In the genomic region with DNA sequence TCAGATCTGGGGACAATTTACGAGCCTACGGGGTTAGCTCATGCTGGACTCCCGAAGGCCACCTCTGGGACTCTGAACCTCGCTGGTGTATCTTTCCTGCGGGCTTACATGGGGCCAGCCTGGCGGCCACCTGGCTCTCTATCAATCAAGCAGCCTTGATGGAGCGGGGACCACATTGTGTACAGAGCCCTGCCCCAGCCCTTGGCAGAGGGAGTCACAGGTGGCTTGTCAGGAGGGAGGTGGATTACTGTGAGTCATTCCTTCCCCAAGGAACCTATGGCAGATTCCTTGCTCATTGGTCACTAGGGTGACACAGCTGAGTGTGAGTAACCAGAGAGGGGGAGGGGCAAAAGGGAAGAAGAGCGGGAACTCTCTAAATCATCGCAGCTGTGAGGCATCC, we compare ENCODE assay signal across 9 mouse cellular contexts.
DNase-seq lines count a peak whose midpoint lies in the region; ATAC-seq lines count a peak whose summit lies in the region.
"Had no signal": no experiment of that assay in that cellular context is flagged by ENCODE, and none has a peak within 500 bp of the region (broad histone marks: within the 10 kb centered on the region; RNA-seq: fewer than 3 reads in every experiment).

No protein-coding gene starts in this region.

- no peaks in the 10 kb centered on the region for H3K9me3 ChIP-seq in heart, embryonic 10.5 days
- no peaks in the 10 kb centered on the region for H3K9me3 ChIP-seq in heart, embryonic 12.5 days (replicated peaks)
- H3K9me3 ChIP-seq in midbrain, embryonic 13.5 days: no peaks in the 10 kb centered on the region
- H3K9me3 ChIP-seq in midbrain, embryonic 14.5 days (ENCODE audit: control insufficient read depth, low read length): no peaks in the 10 kb centered on the region
- no peaks in the 10 kb centered on the region for H3K9me3 ChIP-seq in embryonic facial prominence, embryonic 12.5 days

- no peaks in the 10 kb centered on the region for H3K36me3 ChIP-seq in heart, embryonic 10.5 days
- no peaks in the 10 kb centered on the region for H3K36me3 ChIP-seq in heart, embryonic 12.5 days
- H3K36me3 ChIP-seq in midbrain, embryonic 13.5 days: no peaks in the 10 kb centered on the region
- H3K36me3 ChIP-seq in midbrain, embryonic 14.5 days (ENCODE audit: control insufficient read depth, insufficient read depth, low read length): no peaks in the 10 kb centered on the region
- H3K36me3 ChIP-seq in embryonic facial prominence, embryonic 12.5 days: no peaks in the 10 kb centered on the region

- H3K4me1 ChIP-seq in heart, embryonic 10.5 days: peaks cover 4% of the 10 kb centered on the region; the same call in 1 of the 2 replicates
- H3K4me1 ChIP-seq in heart, embryonic 12.5 days (replicated peaks): 0 out of 2 replicates have a peak, but pooled peaks cover 5% of the 10 kb centered on the region
- H3K4me1 ChIP-seq in midbrain, embryonic 13.5 days (replicated peaks): no peaks in the 10 kb centered on the region
- H3K4me1 ChIP-seq in midbrain, embryonic 14.5 days (ENCODE audit: control insufficient read depth, insufficient read depth, low read length): no peaks in the 10 kb centered on the region
- 0 out of 2 replicates have a peak, but pooled peaks cover 3% of the 10 kb centered on the region for H3K4me1 ChIP-seq in embryonic facial prominence, embryonic 12.5 days

- ATAC-seq in heart, embryonic 12.5 days (ENCODE audit: insufficient number of reproducible peaks, low FRiP score): no peak
- ATAC-seq in midbrain, embryonic 13.5 days: 0 out of 2 replicates have a peak, but pooled peaks have one; percentile 11
- ATAC-seq in midbrain, embryonic 14.5 days (ENCODE audit: low FRiP score, low TSS enrichment): no peak
- ATAC-seq in embryonic facial prominence, embryonic 12.5 days (ENCODE audit: insufficient number of reproducible peaks, insufficient read depth, low FRiP score, low TSS enrichment): 0 out of 2 replicates have a peak, but pooled peaks have one; percentile 52
- ATAC-seq: CD4-positive, CD25-positive, alpha-beta regulatory T cell, adult 4 months had no signal

- H3K4me2 ChIP-seq in heart, embryonic 12.5 days: no peak overlapping the region
- H3K4me2 ChIP-seq in midbrain, embryonic 13.5 days (replicated peaks): no peak overlapping the region
- no peak overlapping the region for H3K4me2 ChIP-seq in midbrain, embryonic 14.5 days (ENCODE audit: low read length)
- no peak overlapping the region for H3K4me2 ChIP-seq in embryonic facial prominence, embryonic 12.5 days (replicated peaks)

- peak; percentile 66 for DNase-seq in heart, embryonic 10.5 days (ENCODE audit: low spot score)
- no peak for DNase-seq in midbrain, embryonic 14.5 days
- DNase-seq in retina, embryonic 14.5 days (ENCODE audit: low spot score): peak; percentile 20
- DNase-seq in spleen, postnatal 4 days (ENCODE audit: low spot score in 2 of 2): no peak
- no peak for DNase-seq in adrenal gland, postnatal 25 days

- H3K27me3 ChIP-seq in heart, embryonic 10.5 days (ENCODE audit: insufficient read depth, poor library complexity, severe bottlenecking): peaks cover 7% of the 10 kb centered on the region; the same call in 1 of the 2 replicates
- 0 out of 2 replicates have a peak, but pooled peaks cover 3% of the 10 kb centered on the region for H3K27me3 ChIP-seq in heart, embryonic 12.5 days (replicated peaks)
- no peaks in the 10 kb centered on the region for H3K27me3 ChIP-seq in midbrain, embryonic 13.5 days
- no peaks in the 10 kb centered on the region for H3K27me3 ChIP-seq in midbrain, embryonic 14.5 days (ENCODE audit: control insufficient read depth, insufficient read depth, low read length)
- H3K27me3 ChIP-seq in embryonic facial prominence, embryonic 12.5 days: no peaks in the 10 kb centered on the region

- WGBS in heart, embryonic 10.5 days: 75% methylated on average over 9 of the region's 9 CpGs
- 82% methylated on average over 9 of the region's 9 CpGs for WGBS in heart, embryonic 12.5 days
- 83% methylated on average over 9 of the region's 9 CpGs for WGBS in midbrain, embryonic 13.5 days
- 85% methylated on average over 9 of the region's 9 CpGs for WGBS in midbrain, embryonic 14.5 days
- 78% methylated on average over 9 of the region's 9 CpGs for WGBS in embryonic facial prominence, embryonic 12.5 days

- no peak overlapping the region for H3K27ac ChIP-seq in heart, embryonic 10.5 days
- H3K27ac ChIP-seq in heart, embryonic 12.5 days (ENCODE audit: poor library complexity, severe bottlenecking): no peak overlapping the region
- no peak overlapping the region for H3K27ac ChIP-seq in midbrain, embryonic 13.5 days
- H3K27ac ChIP-seq in midbrain, embryonic 14.5 days (replicated peaks; ENCODE audit: low read depth, low read length): no peak overlapping the region
- no peak overlapping the region for H3K27ac ChIP-seq in embryonic facial prominence, embryonic 12.5 days

- no peak overlapping the region for H3K4me3 ChIP-seq in heart, embryonic 10.5 days
- H3K4me3 ChIP-seq in heart, embryonic 12.5 days: no peak overlapping the region
- H3K4me3 ChIP-seq in midbrain, embryonic 13.5 days (replicated peaks): no peak overlapping the region
- H3K4me3 ChIP-seq in midbrain, embryonic 14.5 days (replicated peaks; ENCODE audit: low read depth, low read length): no peak overlapping the region
- H3K4me3 ChIP-seq in embryonic facial prominence, embryonic 12.5 days: no peak overlapping the region

- no peak overlapping the region for H3K9ac ChIP-seq in heart, embryonic 12.5 days
- H3K9ac ChIP-seq in midbrain, embryonic 13.5 days (replicated peaks): no peak overlapping the region
- no peak overlapping the region for H3K9ac ChIP-seq in midbrain, embryonic 14.5 days (replicated peaks; ENCODE audit: low read length)
- no peak overlapping the region for H3K9ac ChIP-seq in embryonic facial prominence, embryonic 12.5 days

Comparison
In these comparisons a context has a peak if more than half of its experiments do, and no peak if none do; other contexts are left out.
1. ATAC-seq: peak in midbrain, embryonic 13.5 days (single experiment) and embryonic facial prominence, embryonic 12.5 days (single experiment); none in heart, embryonic 12.5 days (single experiment) and midbrain, embryonic 14.5 days (single experiment).
2. DNase-seq: peak in heart, embryonic 10.5 days (single experiment) and retina, embryonic 14.5 days (single experiment); none in midbrain, embryonic 14.5 days (single experiment), spleen, postnatal 4 days (0 of 2) and adrenal gland, postnatal 25 days (single experiment).